Mouse (Mus musculus) testis, adult 2 months (tissue): ENCODE results near the gene Lrmda. TPM values are rescaled to one million over a fixed set of nuclear protein-coding genes. Genes with fewer than 3 reads are reported as not detected.
A peak's percentile ranks its signal among the peaks of the same experiment; 100 is the strongest.
"Not testable (repeated sequence)": the region's sequence is repeated elsewhere in the genome, so short reads cannot be mapped to it uniquely, and the experiment has no call there.

Experiments used
- H3K27ac ChIP-seq: fragments of 200-500 bp; 2 replicates; pipeline ENCODE4 v1.5.1; 2012; ENCODE audit warnings: low read depth, low read length; ENCODE audit not compliant: control insufficient read depth, insufficient read depth
- H3K27me3 ChIP-seq: fragments of 200-500 bp; 2 replicates; pipeline ENCODE4 v1.6.1; 2012; ENCODE audit warnings: mild to moderate bottlenecking, low read length, moderate library complexity; ENCODE audit not compliant: control insufficient read depth, insufficient read depth
- H3K36me3 ChIP-seq: fragments of 200-500 bp; 2 replicates; pipeline ENCODE4 v1.6.1; 2012; ENCODE audit warnings: mild to moderate bottlenecking, low read length; ENCODE audit not compliant: control insufficient read depth, insufficient read depth
- H3K4me1 ChIP-seq: fragments of 200-500 bp; 2 replicates; pipeline ENCODE4 v1.6.1; 2012; ENCODE audit warnings: low read length; ENCODE audit not compliant: control insufficient read depth, insufficient read depth
- H3K4me3 ChIP-seq: fragments of 200-500 bp; 2 replicates; pipeline ENCODE4 v1.5.1; 2012; ENCODE audit warnings: low read depth, mild to moderate bottlenecking, low read length, moderate library complexity, mixed read lengths; ENCODE audit not compliant: control insufficient read depth
- CTCF ChIP-seq: fragments of 200-500 bp; IDR thresholded peaks from 2 replicates; pipeline ENCODE4 v1.5.1; 2012; ENCODE audit warnings: low read depth, mild to moderate bottlenecking, inconsistent platforms, low read length, moderate library complexity; ENCODE audit not compliant: control insufficient read depth, insufficient read depth, insufficient replicate concordance
- POLR2A ChIP-seq: fragments of 200-500 bp; IDR thresholded peaks from 2 replicates; pipeline ENCODE4 v1.6.1; 2012; ENCODE audit warnings: low read depth, mild to moderate bottlenecking, inconsistent platforms, low read length, moderate library complexity; ENCODE audit not compliant: control insufficient read depth
- polyA plus RNA-seq: library from polyadenylated mRNA; depleted of rRNA; stranded (reverse); fragments of >200 nt; gene quantifications from 2 replicates; pipeline ENCODE4 v1.2.3, GENCODE M21; 2012

The Lrmda gene
- polyA plus RNA-seq, 1 experiment = 2.1 TPM

- Histone ChIP-seq H3K27me3 (no peaks in the 10 kb centered on the region), H3K4me1 (peaks cover 2% of the 10 kb centered on the region; the same call in 1 of the 2 replicates), H3K4me3 (no peak overlapping the region), H3K36me3 (no peaks in the 10 kb centered on the region), H3K27ac (no peak overlapping the region)
- no peak for TF ChIP-seq POLR2A
- peak; percentile 97 for TF ChIP-seq CTCF
Observed at GRCm38 (mm10) chr14:22578224-22578623, 558.7 kb downstream of the Lrmda start.

- no peak for TF ChIP-seq POLR2A
Observed at GRCm38 (mm10) chr14:22578986-22579385, 559.5 kb downstream of the Lrmda start.

GRCm38 (mm10) chr14:22582065-22582464 lies 562.6 kb downstream of the Lrmda start:
- Histone ChIP-seq H3K4me1 (peaks cover 2% of the 10 kb centered on the region; the same call in 1 of the 2 replicates), H3K27me3 (no peaks in the 10 kb centered on the region), H3K4me3 (no peak overlapping the region), H3K36me3 (no peaks in the 10 kb centered on the region), H3K27ac (no peak overlapping the region)
- no peak for TF ChIP-seq CTCF
- no peak for TF ChIP-seq POLR2A

More at GRCm38 (mm10) chr14:22578986-22579385, 559.5 kb downstream of the Lrmda start:
- no peak overlapping the region for H3K27ac ChIP-seq
- peaks cover 2% of the 10 kb centered on the region; the same call in 1 of the 2 replicates for H3K4me1 ChIP-seq
- H3K36me3 ChIP-seq = no peaks in the 10 kb centered on the region
- H3K27me3 ChIP-seq = no peaks in the 10 kb centered on the region
- no peak overlapping the region for H3K4me3 ChIP-seq

DNA sequence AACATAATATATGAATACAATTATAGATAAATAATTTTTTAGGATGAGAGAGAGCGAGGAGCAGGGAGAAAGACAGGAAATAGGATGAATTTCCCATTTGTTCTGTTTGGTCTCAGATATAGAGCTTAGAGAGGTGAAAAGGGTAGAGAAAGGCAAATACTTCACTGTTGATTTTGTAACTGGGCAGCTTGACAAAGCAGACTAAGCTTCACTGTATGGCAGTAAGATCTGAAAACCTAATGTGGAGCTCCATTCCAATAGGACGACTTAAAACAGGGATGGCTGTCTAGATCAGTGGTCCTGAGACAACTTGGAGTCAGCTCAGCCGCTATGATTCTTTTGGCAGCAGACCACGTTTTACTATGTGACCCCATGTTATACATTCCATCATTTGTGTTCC lies 566.8 kb downstream of the Lrmda start:
- H3K36me3 ChIP-seq = no peaks in the 10 kb centered on the region
- H3K27ac ChIP-seq = no peak overlapping the region
- no peaks in the 10 kb centered on the region for H3K4me1 ChIP-seq
- TF ChIP-seq CTCF (no peak), POLR2A (no peak)
- H3K27me3 ChIP-seq = no peaks in the 10 kb centered on the region
- H3K4me3 ChIP-seq = no peak overlapping the region

GRCm38 (mm10) chr14:22586796-22587195 lies 567.3 kb downstream of the Lrmda start:
- H3K27me3 ChIP-seq = no peaks in the 10 kb centered on the region
- H3K27ac ChIP-seq = no peak overlapping the region
- no peaks in the 10 kb centered on the region for H3K36me3 ChIP-seq
- H3K4me1 ChIP-seq = no peaks in the 10 kb centered on the region
- H3K4me3 ChIP-seq = no peak overlapping the region
- TF ChIP-seq POLR2A (no peak), CTCF (no peak)

DNA sequence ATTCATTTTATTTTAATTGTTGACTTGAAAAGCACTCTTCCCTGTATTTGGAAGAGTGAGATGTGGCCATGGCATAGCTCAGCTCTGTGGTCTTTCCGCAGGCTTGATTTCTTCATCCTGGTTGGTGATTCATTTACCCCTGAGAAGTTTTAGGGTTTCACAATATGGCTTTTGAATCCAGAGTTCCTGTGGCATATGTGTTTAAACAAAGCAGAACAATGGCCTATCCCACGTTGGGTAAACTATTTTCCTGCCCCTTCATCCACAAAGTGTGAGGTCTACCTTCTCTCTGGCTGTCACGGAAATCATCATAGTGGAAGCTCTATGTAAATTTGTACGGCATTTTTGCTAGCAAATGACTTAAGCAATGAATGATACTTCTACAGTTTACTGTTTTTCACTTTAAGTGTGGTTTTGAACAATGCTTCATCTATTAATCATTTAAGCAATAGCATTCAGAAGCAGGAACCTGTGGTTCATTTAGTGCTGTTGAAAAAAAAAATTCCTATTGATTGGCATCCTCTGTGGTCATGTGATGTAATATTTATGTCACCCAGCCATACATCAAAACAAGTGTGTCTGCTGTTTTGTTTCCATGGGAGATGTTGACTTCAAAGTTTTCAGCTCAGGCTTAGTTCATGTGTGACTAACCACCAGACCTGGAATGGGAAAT lies 567.9 kb downstream of the Lrmda start:
- Histone ChIP-seq H3K27ac (no peak overlapping the region), H3K36me3 (no peaks in the 10 kb centered on the region), H3K4me3 (no peak overlapping the region), H3K4me1 (no peaks in the 10 kb centered on the region), H3K27me3 (no peaks in the 10 kb centered on the region)
- TF ChIP-seq POLR2A (no peak), CTCF (no peak)

DNA sequence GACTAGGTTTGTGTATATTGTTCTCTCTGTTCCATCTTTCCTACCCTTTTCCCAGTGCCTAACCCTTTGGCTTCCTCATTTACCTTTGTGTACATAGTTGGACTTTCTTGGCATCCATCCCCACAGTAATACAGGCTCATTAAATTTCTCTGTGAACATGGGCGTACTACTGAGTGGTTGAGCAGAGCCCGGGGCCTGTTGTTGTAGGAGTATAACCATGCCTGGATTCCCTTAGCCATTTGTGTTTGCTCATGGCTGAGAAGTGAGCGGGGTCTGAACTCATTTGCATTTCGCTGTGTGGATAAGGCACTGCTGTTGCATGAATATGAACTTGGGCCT lies 568.4 kb downstream of the Lrmda start:
- no peaks in the 10 kb centered on the region for H3K36me3 ChIP-seq
- H3K4me1 ChIP-seq = no peaks in the 10 kb centered on the region
- TF ChIP-seq POLR2A (no peak), CTCF (no peak)
- H3K4me3 ChIP-seq = no peak overlapping the region
- no peak overlapping the region for H3K27ac ChIP-seq
- H3K27me3 ChIP-seq = no peaks in the 10 kb centered on the region

GRCm38 (mm10) chr14:22588394-22588793 lies 568.9 kb downstream of the Lrmda start:
- H3K4me1 ChIP-seq, H3K27ac ChIP-seq, H3K36me3 ChIP-seq, H3K4me3 ChIP-seq, H3K27me3 ChIP-seq: not testable (repeated sequence)
